Mouse (Mus musculus) C2C12 (cell line): ENCODE data around the gene Tdrd5.

Experiments used
- CTCF ChIP-seq: IDR thresholded peaks from one replicate; pipeline ENCODE4 v1.5.1; 2011; ENCODE audit not compliant: control insufficient read depth, insufficient read depth, insufficient read length
- MAX ChIP-seq: IDR thresholded peaks from one replicate; pipeline ENCODE4 v1.6.1; 2011; ENCODE audit warnings: mild to moderate bottlenecking, control low read depth

- TF ChIP-seq CTCF = no peak
- TF ChIP-seq MAX = no peak
Measured at GRCm38 (mm10) chr1:156241035-156241434, 62.4 kb downstream of the Tdrd5 start.
